Mouse (Mus musculus): ENCODE data around the gene Nxph2. TPM values are rescaled to one million over a fixed set of nuclear protein-coding genes. Genes with fewer than 3 reads are reported as not detected.
"Not testable (repeated sequence)": the region's sequence is repeated elsewhere in the genome, so short reads cannot be mapped to it uniquely, and the experiment has no call there.

Nxph2 gene
- total RNA-seq (2017): not detected in 2 replicates

DNA sequence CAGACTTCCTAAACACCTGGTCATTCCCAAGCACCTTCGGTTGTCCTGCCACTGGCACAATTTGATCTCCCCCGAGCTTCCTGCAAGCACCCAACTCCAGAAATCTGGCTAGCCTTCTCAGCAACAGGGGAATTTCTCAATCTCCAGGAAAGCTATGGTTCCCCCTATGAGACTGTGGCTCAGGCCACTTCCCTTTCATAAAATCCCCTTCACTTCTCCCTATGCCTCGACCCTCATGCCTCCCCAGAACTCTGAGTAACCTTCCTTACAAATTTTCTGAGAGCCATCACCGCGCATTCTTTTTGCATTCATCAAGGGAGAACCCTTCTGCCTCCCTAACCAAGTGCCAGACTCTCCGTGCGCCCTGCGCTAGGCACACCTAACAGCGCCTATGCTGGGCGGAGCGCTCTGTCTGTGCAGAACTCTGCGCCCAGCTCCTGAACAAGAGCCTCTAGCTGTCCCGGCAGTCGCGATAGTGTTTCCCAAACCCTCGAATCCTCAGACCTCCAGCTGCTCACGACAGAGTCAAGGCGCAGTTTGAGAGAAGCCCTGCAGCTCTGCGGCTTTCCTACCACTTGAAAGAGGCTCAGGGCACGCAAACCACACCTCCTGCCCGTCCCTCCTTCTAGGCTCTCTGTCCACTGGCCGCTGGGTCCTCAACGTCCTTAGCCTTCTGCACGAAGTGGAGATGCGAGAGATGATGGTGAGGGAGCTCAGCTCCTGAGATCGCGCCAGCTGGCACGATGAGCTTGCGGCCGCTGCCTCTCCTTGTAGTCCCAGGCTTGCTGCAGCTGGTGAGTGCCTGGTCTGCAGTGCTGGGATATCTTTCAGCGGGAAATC lies at the start of gene Nxph2:
Nxph2 (plus strand) TSS at position 501 of the 840 bp plus-strand sequence.
- ATAC-seq (replicated peaks in 1 of 2; ENCODE audit: insufficient read depth in 1 of 2, low FRiP score in 2 of 2, low TSS enrichment in 1 of 2, low read depth in 1 of 2, poor library complexity in 2 of 2, severe bottlenecking in 2 of 2): peak in 1 of 2 experiments; percentile 17; a peak in 1 of 4 replicates

DNA sequence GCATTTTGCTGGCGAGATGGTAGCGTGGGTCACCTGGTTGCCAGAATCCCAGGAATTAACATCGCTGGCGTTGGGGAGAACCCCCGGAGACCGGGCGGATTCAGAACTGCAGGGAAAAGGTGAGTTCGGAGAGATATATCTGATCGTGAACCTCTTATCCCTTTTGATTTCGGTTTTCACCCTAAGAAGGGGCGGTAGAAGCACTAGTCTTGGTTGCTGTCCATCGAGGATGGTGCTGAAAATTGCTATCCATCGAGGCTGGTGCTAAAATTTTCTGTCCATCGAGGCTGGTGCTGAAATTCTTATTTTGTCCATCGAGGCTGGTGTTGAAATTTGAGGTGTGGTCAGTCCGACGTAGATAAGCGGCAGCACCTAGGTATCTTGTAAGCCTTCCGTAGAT lies 30.1 kb upstream of the Nxph2 start:
- not testable (repeated sequence) for ATAC-seq (replicated peaks in 1 of 2; ENCODE audit: insufficient read depth in 1 of 2, low FRiP score in 2 of 2, low TSS enrichment in 1 of 2, low read depth in 1 of 2, poor library complexity in 2 of 2, severe bottlenecking in 2 of 2)

DNA sequence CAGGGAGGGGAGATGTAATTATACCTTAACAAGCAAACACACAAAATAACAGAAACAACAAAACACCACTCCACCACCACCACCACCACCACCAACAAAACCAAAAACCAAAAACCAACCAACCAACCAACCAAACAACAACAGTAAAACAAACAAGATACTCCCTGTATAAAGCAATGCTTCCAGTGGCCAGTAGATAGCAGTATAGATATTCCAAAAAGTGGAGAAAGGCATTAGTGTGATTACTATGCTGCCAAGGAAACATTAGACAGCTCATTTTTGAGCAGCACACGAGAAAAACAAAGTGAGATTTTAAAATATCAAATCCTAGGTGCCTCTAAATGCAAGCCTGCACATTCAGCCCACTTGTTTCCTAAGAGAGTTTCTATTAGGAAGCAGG lies 6.2 kb upstream of the Nxph2 start:
- ATAC-seq (replicated peaks in 1 of 2; ENCODE audit: insufficient read depth in 1 of 2, low FRiP score in 2 of 2, low TSS enrichment in 1 of 2, low read depth in 1 of 2, poor library complexity in 2 of 2, severe bottlenecking in 2 of 2): peak in 1 of 2 experiments; percentile 49; a peak in 1 of 4 replicates

Other genes starting within 250 kb of the Nxph2 start
- gene Mastl, start 165.2 kb upstream of the Nxph2 start, total RNA-seq (2017): 10.8 and 13.2 TPM in 2 replicates
- gene Yme1l1, start 164.9 kb upstream of the Nxph2 start, total RNA-seq (2017): 116 and 118 TPM in 2 replicates
- gene 4931423N10Rik, start 113.8 kb upstream of the Nxph2 start, total RNA-seq (2017): not detected in 2 replicates

All from hematopoietic stem cell, adult 5-6 weeks (primary cell).